Mouse (Mus musculus): ENCODE results near the gene Pdlim4. TPM values are rescaled to one million over a fixed set of nuclear protein-coding genes. Genes with fewer than 3 reads are reported as not detected.
A peak's percentile ranks its signal among the peaks of the same experiment; 100 is the strongest.

The Pdlim4 gene
- polyA plus RNA-seq, 1 experiment from 2014 or later = 55.5 TPM

DNA sequence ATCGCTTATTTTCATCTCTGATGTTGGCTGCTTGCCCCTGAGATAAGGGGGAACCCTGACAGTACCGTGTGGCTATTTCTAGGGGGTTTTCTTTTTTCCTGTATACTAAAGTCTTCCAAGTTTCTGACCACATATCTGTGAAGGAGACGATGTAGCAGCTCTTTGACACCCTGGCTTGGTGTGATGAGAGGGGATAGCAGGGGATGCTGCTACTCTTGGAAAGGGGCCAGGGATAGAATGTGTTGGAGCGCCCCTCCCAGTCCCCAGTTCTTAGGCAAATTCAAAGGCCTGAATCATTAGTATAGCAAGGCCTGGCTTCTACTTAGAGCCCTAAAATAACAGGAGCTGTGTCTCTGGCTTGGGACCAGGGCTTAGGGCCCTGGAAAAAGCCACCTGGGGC is 44.5 kb upstream of the Pdlim4 start:
- no peak for DNase-seq (ENCODE audit: low spot score)
- TF ChIP-seq CTCF (IDR thresholded peaks at IDR 0.05; ENCODE audit: low read depth) = no peak
- 5% methylated on average over 4 of the region's 4 CpGs for WGBS
- Histone ChIP-seq H3K9me3 (ENCODE audit: control insufficient read depth, low read length) (no peaks in the 10 kb centered on the region), H3K4me1 (replicated peaks; ENCODE audit: control insufficient read depth, insufficient read depth) (peaks cover 3% of the 10 kb centered on the region; the same call in 1 of the 2 replicates), H3K4me2 (replicated peaks; ENCODE audit: low read depth) (peak overlapping the region; percentile 42), H3K27me3 (ENCODE audit: control insufficient read depth, insufficient read depth, low read length) (no peaks in the 10 kb centered on the region), H3K9ac (ENCODE audit: low read length) (peak overlapping the region; percentile 13; the same call in 1 of the 2 replicates), H3K27ac (replicated peaks) (peak overlapping the region; percentile 87), H3K4me3 (ENCODE audit: low read depth, low read length) (no peak overlapping the region), H3K36me3 (ENCODE audit: control insufficient read depth, insufficient read depth, low read length) (peaks cover 8% of the 10 kb centered on the region)
- peak; percentile 21; the same call in 1 of the 2 replicates for ATAC-seq (ENCODE audit: low FRiP score, low TSS enrichment)

DNA sequence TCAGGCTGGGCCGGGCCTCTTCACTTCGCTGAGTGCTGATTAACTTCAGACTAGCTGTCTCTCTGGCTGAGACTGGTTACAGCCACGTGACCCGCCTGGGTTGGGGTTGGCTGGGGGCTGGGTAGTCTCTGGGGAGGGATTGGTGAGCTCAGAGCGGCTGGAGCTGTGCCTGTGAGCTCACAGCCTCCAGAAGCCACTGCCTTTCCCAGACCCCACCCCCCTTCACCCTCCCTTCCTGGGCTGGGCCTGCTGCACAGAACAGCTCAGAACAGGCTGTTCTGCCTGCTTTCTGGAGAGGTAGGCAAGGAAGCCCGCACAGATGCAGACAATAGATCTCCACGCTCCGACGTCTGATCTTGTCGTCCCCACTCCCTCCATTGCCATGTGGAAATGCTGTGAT is 44.1 kb upstream of the Pdlim4 start:
- no peaks in the 10 kb centered on the region for H3K9me3 ChIP-seq (ENCODE audit: control insufficient read depth, low read length)
- peak overlapping the region; percentile 13; the same call in 1 of the 2 replicates for H3K9ac ChIP-seq (ENCODE audit: low read length)
- H3K27ac ChIP-seq (replicated peaks) = peak overlapping the region; percentile 87
- H3K4me3 ChIP-seq (ENCODE audit: low read depth, low read length) = no peak overlapping the region
- DNase-seq (ENCODE audit: low spot score) (peak; percentile 89), ATAC-seq (ENCODE audit: low FRiP score, low TSS enrichment) (peak; percentile 98)
- under 1% methylated on average over 10 of the region's 10 CpGs for WGBS
- peaks cover 8% of the 10 kb centered on the region for H3K36me3 ChIP-seq (ENCODE audit: control insufficient read depth, insufficient read depth, low read length)
- no peaks in the 10 kb centered on the region for H3K27me3 ChIP-seq (ENCODE audit: control insufficient read depth, insufficient read depth, low read length)
- TF ChIP-seq EP300 (optimal IDR thresholded peaks at IDR 0.05) (no peak), CTCF (IDR thresholded peaks at IDR 0.05; ENCODE audit: low read depth) (no peak)
- peak overlapping the region; percentile 42 for H3K4me2 ChIP-seq (replicated peaks; ENCODE audit: low read depth)
- H3K4me1 ChIP-seq (replicated peaks; ENCODE audit: control insufficient read depth, insufficient read depth) = peaks cover 3% of the 10 kb centered on the region; the same call in 1 of the 2 replicates

DNA sequence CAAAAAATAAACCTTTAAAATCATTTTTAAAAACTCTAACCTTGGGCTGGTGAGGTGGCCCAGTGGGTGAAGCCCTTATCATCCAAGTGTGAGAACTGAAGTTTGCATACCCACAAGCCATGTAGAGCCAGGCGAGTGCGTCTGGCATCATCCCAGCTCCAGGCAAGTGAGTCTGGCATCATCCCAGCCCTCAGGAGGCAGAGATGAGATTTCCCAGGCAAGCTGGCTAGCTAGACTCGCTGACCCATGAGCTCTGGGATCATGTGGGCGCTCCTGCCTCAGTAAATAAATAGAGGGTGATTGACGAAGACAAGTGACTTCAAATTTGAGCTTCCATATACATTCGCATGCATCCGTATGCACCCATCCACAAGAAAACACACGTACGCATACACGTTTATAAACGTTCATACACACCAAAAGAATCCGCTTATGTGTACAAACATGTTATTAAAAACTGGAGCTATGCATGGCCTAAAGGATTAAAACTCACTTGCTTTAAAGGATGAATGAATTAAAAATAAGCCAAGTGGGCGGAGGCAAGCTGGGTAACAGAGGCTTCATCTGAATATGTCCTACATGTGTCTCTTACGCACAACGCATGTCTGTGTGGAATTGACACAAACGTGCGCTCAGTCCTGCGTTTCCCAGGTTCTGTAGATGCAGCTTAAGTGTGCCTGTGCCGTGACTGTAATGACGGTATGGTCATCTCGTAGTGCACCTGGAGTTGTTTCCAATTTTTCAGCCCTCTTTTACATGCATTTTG is 43.3 kb upstream of the Pdlim4 start:
- H3K4me1 ChIP-seq (replicated peaks; ENCODE audit: control insufficient read depth, insufficient read depth) = peaks cover 3% of the 10 kb centered on the region; the same call in 1 of the 2 replicates
- H3K27me3 ChIP-seq (ENCODE audit: control insufficient read depth, insufficient read depth, low read length) = no peaks in the 10 kb centered on the region
- DNase-seq (ENCODE audit: low spot score) (no peak), ATAC-seq (ENCODE audit: low FRiP score, low TSS enrichment) (no peak)
- H3K27ac ChIP-seq (replicated peaks) = peak overlapping the region; percentile 87
- H3K4me2 ChIP-seq (replicated peaks; ENCODE audit: low read depth) = no peak overlapping the region
- no peak overlapping the region for H3K4me3 ChIP-seq (ENCODE audit: low read depth, low read length)
- no peak overlapping the region for H3K9ac ChIP-seq (ENCODE audit: low read length)
- peaks cover 4% of the 10 kb centered on the region; the same call in 1 of the 2 replicates for H3K36me3 ChIP-seq (ENCODE audit: control insufficient read depth, insufficient read depth, low read length)
- TF ChIP-seq EP300 (optimal IDR thresholded peaks at IDR 0.05) (no peak), CTCF (IDR thresholded peaks at IDR 0.05; ENCODE audit: low read depth) (no peak)
- 65% methylated on average over 21 of the region's 21 CpGs for WGBS
- no peaks in the 10 kb centered on the region for H3K9me3 ChIP-seq (ENCODE audit: control insufficient read depth, low read length)

DNA sequence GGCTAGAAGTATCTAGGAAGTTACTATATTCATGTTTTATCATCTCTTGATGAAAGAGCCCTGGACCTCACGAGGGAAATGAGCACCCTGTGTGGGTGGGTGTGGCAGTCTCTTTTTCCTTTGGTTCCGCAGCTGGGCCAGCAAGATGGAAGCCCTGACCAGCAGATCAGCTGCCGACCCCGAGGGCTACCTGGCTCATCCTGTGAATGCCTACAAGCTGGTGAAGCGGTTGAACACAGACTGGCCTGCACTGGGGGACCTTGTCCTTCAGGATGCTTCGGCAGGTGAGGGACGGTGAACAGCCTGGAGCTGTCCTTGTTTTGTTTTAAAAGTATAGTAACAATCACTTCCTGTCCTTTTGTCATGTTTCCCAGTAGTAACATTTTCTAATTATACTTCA is 42.5 kb upstream of the Pdlim4 start:
- H3K4me1 ChIP-seq (replicated peaks; ENCODE audit: control insufficient read depth, insufficient read depth) = peaks cover 3% of the 10 kb centered on the region; the same call in 1 of the 2 replicates
- H3K36me3 ChIP-seq (ENCODE audit: control insufficient read depth, insufficient read depth, low read length) = no peaks in the 10 kb centered on the region; the same call in 1 of the 2 replicates
- H3K27me3 ChIP-seq (ENCODE audit: control insufficient read depth, insufficient read depth, low read length) = no peaks in the 10 kb centered on the region
- H3K9ac ChIP-seq (ENCODE audit: low read length) = no peak overlapping the region
- TF ChIP-seq EP300 (optimal IDR thresholded peaks at IDR 0.05) (no peak), CTCF (IDR thresholded peaks at IDR 0.05; ENCODE audit: low read depth) (no peak)
- ATAC-seq (ENCODE audit: low FRiP score, low TSS enrichment) (no peak), DNase-seq (ENCODE audit: low spot score) (no peak)
- H3K9me3 ChIP-seq (ENCODE audit: control insufficient read depth, low read length) = no peaks in the 10 kb centered on the region
- H3K27ac ChIP-seq (replicated peaks) = no peak overlapping the region
- 91% methylated on average over 7 of the region's 7 CpGs for WGBS
- H3K4me2 ChIP-seq (replicated peaks; ENCODE audit: low read depth) = no peak overlapping the region
- no peak overlapping the region for H3K4me3 ChIP-seq (ENCODE audit: low read depth, low read length)

DNA sequence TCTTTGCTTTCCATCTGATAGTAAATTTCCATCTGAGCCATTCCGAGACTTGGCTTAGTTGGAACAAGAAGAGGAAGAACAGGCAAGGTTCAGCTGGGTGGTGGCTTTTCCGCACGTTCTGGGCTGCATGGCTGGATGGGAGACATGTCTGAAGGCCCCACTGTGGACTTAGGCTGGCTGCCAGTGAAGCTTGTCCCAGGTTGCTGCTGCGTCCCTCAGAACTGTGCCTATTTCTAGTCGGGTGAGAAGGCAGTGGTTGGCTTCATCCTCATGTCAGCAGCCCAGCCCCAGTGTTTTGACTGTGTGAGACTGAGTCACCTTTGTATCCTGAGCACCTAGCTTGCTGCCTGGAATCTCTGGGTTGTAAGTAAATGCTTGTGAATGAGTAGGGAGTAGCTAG is 40.1 kb upstream of the Pdlim4 start:
- TF ChIP-seq CTCF (IDR thresholded peaks at IDR 0.05; ENCODE audit: low read depth) (no peak), EP300 (optimal IDR thresholded peaks at IDR 0.05) (no peak)
- DNase-seq (ENCODE audit: low spot score) (peak; percentile 46), ATAC-seq (ENCODE audit: low FRiP score, low TSS enrichment) (no peak)
- Histone ChIP-seq H3K36me3 (ENCODE audit: control insufficient read depth, insufficient read depth, low read length) (no peaks in the 10 kb centered on the region), H3K4me1 (replicated peaks; ENCODE audit: control insufficient read depth, insufficient read depth) (peaks cover 3% of the 10 kb centered on the region; the same call in 1 of the 2 replicates), H3K9ac (ENCODE audit: low read length) (no peak overlapping the region), H3K27me3 (ENCODE audit: control insufficient read depth, insufficient read depth, low read length) (no peaks in the 10 kb centered on the region), H3K27ac (replicated peaks) (peak overlapping the region; percentile 24; the same call in 1 of the 2 replicates), H3K9me3 (ENCODE audit: control insufficient read depth, low read length) (no peaks in the 10 kb centered on the region), H3K4me3 (ENCODE audit: low read depth, low read length) (no peak overlapping the region), H3K4me2 (replicated peaks; ENCODE audit: low read depth) (no peak overlapping the region)
- WGBS = 45% methylated on average over 5 of the region's 5 CpGs

DNA sequence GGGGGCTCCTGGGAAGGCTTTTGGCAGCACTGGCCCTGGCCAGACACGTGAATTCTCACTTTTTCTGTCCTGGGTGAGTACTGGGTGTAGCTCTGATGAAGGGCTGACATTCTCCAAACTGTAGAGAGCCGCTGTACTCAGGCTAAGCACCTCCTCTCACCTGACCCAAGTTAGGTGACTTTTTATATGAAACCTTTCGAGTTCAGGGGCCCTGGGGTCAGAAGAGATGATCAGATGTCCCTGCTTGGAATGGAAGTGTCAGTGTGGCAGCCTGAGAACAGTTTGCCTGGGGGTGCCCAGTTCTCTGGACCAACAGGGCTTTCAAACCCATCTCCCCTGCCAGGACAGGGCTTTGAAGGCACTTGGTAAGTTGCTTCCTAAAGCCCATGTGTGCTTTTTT is 39.3 kb upstream of the Pdlim4 start:
- no peak for DNase-seq (ENCODE audit: low spot score)
- Histone ChIP-seq H3K4me2 (replicated peaks; ENCODE audit: low read depth) (no peak overlapping the region), H3K4me3 (ENCODE audit: low read depth, low read length) (no peak overlapping the region), H3K9ac (ENCODE audit: low read length) (no peak overlapping the region), H3K27me3 (ENCODE audit: control insufficient read depth, insufficient read depth, low read length) (no peaks in the 10 kb centered on the region), H3K36me3 (ENCODE audit: control insufficient read depth, insufficient read depth, low read length) (no peaks in the 10 kb centered on the region), H3K9me3 (ENCODE audit: control insufficient read depth, low read length) (no peaks in the 10 kb centered on the region), H3K4me1 (replicated peaks; ENCODE audit: control insufficient read depth, insufficient read depth) (no peaks in the 10 kb centered on the region), H3K27ac (replicated peaks) (0 out of 2 replicates have a peak overlapping the region, but pooled peaks have one; percentile 8)
- 72% methylated on average over 3 of the region's 3 CpGs for WGBS
- no peak for TF ChIP-seq EP300 (optimal IDR thresholded peaks at IDR 0.05)
- TF ChIP-seq CTCF (IDR thresholded peaks at IDR 0.05; ENCODE audit: low read depth) = no peak
- no peak for ATAC-seq (ENCODE audit: low FRiP score, low TSS enrichment)

All from stomach, postnatal 0 days (tissue).